Mouse (Mus musculus) adrenal gland, adult 8-10 months (tissue): ENCODE measurements at regions not wholly inside any gene's neighbourhood (a gene's known extent, or its start where the extent isn't known, plus 50 kb on each side); places are given as distances from the start of the nearest gene placed in this dataset.

Experiments
- DNase-seq: peaks from one replicate; pipeline ENCODE4 v3.0.0; 2022

DNA sequence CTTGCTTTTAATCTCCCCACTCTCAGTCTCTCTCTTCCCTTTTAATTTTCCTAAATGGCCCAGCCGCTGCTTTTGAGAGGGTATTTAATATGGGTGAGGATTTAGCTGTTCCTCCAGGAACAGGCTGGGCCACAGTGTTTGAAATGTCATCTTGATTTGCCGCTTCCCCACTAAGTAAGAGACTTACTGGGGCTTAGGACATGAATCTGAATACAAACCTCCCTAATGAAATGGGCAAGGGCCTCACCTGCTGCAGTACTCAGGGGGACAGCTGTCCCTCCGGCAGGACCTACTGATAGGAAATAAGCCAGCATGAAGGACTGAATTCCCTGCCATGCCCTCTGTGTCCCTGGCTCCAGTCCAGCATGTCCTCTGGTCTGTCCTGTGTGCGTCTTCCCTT, 50.6 kb upstream of the Prr23a1 start:
- DNase-seq = no peak

DNA sequence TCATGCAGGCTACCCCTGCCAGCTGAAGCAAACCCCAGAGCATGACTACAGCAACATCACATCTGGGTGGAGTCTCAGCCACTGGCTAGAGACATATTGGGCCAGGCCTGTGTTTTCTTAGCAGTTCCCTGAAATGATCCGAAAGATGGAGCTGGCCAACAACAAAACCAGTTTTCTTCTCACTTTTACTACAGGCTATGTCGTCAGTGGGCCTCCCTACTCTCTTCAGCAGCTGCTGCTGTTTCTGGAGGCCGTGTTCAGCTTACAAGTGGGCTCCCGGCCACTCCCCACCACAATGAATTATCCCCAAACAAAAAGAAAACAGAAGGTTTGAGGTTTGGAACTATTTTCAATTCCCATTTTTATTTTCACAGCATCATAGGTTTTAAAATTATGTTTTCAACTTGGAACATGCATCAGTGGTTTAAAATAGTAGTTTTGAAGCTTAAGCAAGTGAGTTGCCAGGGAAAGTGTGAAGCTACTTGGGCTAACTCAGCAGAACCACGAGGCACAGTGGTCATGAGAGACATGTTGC, 68.6 kb upstream of the Prr23a1 start:
- DNase-seq = no peak

DNA sequence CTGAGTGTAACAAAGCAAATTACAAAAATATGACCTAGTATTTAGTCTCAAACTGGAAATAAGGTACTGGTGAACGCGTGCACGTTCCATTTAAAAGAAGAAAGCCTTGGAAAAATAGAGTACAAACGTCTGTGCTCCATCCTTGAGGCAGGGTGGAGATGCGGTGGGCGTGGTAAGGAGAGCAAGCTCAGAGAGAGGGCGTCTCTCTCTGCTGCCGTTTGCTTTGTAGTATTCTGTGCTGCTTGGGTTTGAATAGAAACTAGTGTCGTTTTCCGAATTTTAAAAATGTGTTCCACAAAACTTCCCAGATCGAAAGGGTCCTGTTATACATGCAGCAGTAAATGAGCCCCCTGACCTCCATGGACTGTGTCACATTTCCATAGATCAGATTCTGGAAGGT, 69.1 kb upstream of the Prr23a1 start:
- no peak for DNase-seq

DNA sequence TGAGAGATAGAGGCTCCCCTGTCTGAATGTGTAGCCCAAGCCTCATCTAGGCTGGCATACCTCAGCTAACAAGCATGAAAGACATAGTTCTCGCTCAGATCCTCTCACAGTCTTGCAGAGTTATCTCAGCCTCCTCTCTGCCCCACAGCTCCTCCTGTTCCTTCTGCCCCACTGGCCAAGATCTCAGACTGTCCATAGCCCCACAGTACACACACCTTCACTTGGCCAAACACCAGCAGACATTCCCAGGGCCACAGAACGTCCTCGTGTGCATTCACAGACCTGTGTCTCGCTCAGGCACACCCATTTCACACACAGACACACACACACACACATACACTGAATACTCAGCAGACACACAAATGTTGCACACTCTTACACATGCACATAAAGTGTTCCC, 87.5 kb upstream of the Prr23a1 start:
- no peak for DNase-seq

DNA sequence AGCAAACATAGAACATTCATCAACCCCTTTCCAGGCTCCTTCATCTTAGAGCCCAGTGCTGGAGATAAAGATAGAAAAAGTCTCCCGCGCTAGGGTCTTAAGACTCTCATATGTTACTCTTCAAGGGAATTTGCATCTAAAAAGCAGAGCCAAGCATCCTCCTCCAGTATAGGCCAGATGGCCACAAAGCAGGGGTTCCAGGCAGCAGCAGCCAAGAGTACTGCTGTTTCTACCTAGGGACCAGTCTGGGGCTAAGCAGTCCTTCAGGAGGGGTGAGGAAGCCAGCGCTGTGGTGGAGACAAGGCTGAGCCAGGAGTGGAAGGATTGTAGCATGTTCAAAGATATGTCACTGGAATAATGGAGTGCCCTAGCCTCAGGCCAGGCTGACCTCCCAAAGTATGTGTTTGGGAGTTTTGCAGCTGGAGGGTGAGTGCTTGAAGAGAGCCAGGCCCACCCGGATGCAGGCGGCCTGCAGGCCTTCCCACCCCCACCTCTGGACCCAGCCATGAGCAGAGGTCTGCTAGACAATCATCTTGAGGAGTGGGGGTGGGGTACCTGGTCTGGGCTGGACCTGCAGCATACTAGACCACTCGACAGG, 88.8 kb upstream of the Prr23a1 start:
- no peak for DNase-seq

DNA sequence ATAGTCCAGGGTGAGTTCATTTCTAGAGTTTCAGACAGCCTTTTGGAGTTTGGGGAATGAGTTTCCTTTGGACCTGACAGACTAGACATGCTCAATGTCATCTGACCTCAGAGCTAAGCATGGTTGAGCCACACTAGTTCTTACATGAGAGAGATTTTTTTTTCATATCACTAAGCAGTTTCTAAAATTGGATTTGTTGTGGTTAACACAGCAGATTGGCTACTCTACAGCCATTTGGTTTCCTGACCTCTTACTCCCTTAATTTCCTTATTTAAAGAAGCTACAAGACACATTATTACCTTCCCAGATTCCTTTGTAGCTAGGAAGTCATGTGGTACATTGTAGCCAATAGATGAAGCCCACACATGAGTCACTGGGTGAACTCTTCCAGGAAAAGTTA, 98.5 kb upstream of the Prr23a1 start:
- DNase-seq = no peak

DNA sequence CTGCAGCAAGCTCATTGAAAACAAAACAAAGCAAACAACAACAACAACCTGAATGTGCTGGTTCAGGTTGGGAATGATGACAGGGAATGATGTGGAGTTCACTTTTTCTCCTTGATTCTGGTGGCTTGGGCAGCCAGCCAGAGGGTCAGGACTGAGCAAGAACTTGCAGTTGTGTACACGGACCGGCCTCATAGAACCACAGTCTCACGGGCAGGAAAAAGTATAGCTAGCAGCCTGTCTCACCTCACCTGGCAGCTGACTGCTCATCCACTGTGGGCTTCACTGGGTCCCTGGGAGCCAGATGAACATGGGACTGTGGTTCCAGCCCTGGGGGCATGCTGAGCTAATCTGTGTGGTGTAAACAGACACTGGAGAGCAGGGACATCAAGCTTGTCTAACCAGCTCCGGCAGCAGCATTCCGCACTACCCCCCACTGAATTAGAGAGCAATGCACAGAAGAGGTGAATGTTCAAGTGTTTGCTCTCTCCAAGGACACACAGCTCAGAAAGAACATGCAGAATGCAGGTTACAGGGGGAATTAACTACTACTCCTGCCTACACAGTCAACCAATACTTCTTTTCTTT, 114.9 kb upstream of the Prr23a1 start:
- DNase-seq = no peak

DNA sequence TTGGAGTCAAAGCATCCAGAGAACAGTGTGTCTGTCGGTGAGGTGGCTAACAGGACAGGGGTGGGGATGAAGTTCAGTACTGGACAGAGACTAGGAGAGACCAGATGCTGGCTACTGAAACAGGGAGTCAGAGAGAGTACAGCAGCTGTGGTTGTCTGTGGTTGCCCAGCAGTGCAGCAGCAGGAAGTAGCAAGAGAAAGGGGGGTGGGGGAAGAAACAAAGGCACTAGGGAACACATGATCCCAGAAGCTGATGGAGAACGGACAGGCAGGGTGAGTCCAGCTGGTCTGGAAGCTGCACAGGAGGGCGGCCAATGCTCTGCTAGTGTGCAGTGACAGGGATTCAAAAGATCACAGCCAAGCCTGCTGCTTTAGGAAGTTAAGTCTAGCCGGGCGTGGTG, 115.7 kb upstream of the Prr23a1 start:
- no peak for DNase-seq

DNA sequence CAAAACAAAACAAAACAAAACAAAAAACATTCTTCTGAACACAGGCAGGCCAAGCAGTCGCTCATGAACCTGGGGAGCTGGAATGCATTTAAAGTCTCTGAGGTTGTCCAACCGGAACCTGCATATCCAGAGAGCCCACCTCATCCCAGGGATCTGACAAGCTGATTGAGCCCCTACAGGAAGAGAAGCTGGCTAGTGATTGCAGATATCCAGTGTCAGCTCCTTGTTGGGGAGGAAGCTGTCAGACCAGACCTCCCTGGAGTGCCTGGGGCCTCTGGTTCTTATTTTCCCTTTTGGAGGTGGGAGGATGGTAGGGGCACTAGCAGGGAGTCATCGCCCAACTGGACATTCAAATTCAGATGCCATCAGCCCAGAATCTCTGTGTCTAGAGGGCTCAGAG, 119.4 kb upstream of the Prr23a1 start:
- DNase-seq = no peak

DNA sequence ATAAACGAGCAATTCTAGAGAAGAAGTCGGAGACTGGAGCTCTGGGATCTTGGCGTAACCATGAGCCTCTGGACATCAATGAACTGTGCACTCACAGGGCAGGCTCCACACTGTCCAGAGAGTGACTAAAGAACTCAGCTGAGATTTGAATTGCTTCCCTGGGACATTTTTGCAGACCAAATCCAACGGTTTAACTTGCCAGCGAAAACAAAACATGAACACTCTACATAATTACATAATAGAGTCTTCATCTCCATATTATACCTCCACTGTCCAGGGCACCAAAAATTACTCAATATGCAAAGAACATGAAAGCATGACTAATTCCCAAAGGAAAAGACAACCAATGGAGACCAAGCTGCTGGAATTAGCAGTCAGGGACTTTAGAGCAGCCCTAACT, 119.9 kb upstream of the Mrps22 start:
- no peak for DNase-seq

DNA sequence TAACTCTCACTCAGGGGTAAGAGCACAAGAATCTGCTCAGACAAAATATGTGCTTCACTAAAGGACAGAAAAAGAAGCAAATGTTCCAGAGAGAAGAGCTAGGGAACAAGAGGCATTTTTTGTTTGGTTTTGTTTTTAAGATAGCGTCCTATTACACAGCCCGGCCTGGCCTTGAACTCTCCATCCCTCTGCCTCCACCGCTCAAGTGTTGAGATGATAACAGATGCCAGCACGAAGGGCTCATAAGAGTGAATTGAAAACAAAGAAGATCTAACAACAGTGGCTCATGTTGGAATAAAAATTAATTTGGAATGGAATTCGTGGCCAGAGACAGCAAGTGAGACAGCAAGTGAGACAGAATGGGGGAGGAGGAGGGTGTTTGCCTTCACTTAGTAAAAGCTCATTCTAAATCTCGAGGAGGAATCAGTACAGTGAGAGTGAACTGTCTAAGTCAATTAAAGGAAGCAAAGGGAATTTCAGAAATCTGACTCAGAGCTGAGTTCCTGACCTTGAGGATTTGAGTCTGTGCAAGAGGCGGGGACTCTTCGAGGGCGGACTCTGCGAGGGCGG, 116.3 kb upstream of the Mrps22 start:
- no peak for DNase-seq

DNA sequence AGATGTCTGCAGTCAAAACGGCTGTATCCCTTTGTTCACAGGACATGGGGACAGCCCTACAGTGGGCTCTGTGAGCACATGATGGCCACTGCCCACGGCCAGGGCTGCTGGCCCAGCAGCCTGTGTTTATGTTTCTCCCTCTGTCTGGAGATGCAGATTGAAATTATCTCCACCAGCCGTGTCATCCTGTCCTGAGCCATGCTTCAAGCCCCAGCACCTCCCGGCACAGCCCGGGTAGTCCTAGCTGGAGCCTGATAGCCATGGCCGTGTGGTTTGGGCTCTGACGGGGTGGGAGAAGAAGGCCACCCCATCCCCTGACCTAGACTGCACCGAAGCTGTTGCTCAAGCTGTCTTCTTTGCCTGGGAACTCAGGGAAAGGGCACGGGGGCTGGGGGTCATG, 113.2 kb upstream of the Mrps22 start:
- DNase-seq = no peak

DNA sequence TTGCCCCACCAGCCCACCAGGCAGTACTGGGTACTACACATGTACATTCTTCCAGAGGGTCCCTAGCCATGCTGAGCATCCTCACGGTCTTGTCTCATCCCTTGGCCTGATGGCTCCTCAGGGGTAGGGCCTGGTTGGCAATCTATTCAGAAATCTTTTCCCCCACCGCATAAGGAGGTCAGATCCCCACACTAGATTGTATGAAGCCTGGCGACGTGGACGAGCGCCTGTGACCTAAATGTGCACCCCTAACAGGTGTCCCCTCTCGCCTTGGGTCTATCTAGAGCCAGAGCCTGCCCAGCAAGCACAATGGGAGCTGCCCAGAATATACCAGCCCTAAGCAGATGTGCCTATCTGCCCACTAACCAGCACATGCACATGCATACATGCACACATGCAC, 111.4 kb upstream of the Mrps22 start:
- no peak for DNase-seq

DNA sequence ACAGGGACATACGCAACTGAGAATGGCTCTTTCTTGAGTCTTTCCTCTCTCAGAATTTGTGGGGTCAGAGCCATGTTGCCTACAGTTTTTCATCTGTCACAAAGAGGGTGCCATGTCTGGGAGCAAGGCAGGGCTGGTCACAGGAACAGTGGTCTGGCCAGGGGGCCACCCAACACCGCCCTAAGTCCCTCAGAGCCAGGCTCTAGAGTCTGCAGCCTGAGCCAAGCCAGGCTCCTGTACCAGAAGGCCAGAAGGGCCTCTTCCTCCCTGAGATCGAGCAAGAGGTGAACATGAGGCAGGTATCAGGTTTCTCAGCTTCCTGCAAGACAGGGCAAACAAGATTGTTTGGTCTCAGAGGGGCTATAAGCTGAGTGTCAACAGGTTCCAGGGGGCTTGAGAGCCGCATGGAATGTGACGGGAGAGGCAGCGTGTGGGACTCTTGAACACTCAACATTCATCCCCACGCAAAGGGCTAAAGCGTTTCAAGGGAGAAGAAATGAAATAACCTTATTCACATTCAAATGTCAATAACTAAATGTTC, 110.6 kb upstream of the Mrps22 start:
- no peak for DNase-seq

DNA sequence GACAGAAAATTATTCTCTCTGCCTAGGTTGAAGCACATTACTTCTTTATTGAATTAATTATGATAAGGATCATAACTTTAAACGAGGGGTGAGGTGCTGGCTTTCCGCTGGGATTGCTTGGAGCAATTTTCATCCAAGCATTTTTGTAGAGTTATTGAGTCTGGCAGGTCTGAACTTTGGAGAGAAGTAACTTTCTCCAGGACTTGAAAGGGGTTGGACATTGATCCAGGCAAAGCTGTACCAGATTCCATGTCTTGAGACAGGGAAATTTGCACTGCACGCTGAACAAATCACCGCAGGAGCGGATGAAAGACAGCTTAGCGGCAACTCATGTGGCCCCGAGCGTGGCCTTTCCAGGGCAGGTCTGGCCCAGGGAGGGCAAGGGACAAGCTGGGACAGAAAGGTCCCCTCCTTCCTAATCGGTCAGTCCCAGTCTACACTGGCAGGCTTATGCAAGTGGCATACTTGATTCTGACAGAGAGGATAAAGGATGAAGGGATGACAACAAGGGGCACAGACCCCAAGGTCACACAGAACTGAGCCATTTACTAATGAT, 108.8 kb upstream of the Mrps22 start:
- no peak for DNase-seq

DNA sequence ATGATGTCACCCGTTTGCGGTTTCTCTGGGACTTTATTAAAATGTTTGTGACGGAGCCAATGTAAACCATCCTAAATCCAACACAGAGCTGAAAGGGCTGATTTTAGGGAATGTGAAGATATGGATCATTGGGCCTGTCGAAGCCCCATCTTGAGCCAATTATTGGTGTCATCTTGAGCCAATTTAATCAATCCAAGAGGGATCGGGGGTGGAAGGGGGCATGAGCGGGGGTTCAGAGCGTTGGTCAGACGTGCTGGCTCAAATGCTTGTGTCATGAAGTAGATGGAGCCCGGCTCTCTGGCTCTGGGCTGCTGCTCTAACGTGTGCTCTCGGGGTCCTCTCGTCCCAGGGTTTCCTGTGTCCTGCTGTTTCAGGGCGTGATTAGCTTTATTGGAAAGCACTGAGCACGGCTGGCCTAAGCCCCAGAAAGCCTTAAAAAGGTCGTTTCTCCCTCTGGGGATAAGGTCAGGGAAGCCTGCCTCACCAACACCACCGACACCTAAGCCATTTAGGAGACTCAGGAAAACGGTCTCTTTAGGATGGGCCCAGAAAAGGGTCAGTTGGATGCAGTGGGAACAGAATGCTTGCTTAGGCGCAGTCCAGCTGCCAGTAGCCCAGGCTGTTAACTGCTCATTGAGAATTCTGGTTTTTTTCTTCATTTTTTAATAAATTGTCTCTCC, 106.7 kb upstream of the Mrps22 start:
- no peak for DNase-seq

DNA sequence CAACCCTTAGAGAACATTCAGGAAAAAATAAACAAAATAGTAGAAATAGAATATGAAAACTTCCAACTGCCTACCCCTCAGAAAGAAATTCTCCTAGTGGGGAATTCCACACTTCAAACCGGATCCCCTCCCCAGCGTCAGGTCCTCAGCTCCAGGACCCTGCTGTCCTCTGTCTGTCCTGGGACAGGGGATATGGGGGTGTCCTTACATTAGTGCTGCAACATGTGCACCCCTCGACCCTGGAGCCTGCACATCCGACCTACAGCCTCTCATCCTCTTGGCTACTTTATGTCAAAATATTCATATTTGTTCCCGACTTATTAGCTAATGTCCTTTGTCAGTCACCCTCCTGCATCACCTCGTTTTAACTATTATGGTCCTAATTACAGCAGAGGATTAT, 106.0 kb upstream of the Mrps22 start:
- DNase-seq = no peak

DNA sequence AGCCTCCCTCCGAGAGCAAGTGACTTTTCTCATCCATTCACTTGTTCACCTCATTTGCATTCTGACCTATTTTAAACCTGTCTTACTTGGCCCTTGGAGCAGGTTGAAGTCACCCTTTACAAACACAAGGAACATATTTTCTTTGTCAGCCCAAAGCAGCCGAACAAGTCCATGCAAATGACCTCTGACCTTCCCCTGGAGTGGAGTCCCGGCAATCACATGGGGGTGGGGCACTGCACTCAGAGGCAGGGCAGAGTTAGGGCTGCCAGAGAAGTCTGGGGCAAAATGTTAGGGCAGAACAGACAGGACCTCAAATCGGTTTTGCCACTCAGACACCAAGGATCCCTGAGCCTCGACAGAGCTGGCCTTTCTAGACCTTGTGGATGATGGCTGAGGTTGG, 102.7 kb upstream of the Mrps22 start:
- DNase-seq = no peak

DNA sequence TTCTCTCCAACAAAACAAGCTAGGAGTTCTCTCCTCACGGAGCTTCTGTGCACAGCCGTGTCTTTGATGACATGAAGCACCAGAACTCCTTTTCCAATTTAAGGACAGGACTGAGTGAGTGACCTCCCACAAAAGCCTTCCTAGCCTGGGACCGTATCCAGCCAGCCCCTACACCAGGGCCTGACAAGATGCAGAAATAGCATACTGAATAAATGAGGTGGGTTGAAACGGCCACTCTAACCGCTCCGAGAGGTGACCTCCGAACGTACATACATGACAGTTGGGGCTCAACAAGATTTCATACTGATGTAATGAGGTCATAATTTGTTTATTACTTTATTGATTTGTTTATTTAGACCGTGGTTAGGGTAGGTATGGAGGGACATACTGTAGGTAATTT, 101.9 kb upstream of the Mrps22 start:
- no peak for DNase-seq

DNA sequence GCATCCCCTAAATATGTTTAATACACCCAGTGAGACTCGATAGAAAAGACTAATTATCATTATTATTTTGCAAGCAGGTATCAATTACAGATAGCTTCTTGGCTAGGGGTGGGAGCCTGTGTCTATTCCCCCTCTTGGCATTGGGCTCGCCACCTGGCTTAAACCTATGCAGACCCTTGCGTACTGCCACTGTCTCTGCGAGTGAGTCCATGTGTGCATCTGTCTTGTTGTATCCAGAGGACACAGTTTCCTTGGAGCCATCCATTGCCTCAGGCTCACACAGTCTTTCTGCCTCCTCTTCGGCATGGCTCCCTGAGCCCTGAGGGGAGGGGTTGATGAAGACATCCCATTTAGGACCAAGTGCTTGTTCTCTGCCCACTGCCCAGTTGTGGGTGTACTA, 99.1 kb upstream of the Mrps22 start:
- no peak for DNase-seq

DNA sequence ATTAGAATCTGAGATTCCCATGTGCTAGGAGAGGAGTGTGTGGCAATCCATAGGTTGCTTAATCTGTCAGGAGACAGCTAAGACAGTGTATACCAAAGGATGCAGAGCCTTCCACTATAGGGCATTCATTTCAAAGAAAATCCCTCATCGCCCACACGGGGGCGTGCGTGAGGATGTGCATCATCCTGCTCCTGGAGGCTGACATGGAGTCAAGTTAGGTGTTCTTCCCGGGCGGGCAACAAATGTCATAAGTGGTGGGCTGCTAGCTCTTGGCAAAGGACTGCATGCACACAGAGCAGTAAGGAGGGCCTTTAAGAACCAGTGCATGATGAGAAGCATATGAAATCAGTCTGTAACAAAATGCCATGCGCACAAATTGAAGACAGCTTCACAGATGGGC, 95.7 kb upstream of the Mrps22 start:
- no peak for DNase-seq

DNA sequence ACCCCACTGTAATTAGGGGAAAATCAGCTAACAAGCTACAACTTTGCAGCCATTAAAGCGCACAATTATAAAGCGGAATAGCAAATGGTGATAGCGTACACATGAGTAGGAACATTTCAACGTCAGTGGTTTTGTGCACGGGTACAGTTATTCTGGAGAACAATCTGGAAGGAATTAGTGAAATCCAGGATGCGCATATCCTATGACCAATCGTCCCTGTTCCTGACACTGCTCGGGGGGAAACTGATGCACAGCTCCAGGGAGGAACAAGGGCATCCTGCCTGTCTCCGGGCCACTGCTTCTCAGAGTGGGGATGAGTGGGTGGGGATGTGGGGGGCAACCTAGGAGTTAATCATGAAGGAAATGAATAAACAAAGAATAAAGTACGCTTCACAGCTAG, 93.6 kb upstream of the Mrps22 start:
- no peak for DNase-seq

DNA sequence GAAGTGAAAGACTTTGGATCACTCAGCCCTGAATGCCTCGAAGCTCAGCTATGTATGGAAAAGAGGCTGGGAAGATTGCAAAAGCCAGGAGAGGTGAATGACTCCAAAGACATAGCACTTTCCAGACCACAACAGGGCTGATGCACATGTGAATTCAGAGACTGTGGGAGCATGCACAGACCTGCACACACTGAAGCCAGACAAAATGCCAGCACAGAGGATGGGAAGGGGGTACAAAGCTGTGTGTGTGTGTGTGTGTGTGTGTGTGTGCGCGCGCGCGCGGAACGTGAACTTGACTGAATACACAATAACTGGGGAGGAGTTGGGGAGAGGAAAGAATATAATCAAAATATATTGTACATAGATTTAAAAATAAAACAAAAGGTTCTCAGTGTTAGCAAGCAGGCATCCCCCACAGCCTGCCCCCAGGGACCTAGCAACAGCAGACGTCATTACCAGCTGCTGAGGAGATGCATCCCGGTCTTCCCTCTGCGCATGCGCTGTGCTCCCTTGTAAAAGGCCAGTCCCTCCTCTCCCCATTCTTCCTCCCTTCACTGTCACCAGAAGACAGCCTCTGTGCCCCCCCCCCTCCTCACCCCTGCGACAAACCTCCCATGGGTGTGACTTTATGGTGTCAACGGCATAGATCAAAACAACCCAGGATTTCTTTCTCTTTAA, 89.5 kb upstream of the Mrps22 start:
- DNase-seq = peak; percentile 20
